Comparison of ENCODE assay signal across 38 mouse cellular contexts in genomic region chr4:98822478-98822877, GRCm38 (mm10). TPM values are rescaled to one million over a fixed set of nuclear protein-coding genes. Genes with fewer than 3 reads are reported as not detected.
"Had no signal": no experiment of that assay in that cellular context is flagged by ENCODE, and none has a peak within 500 bp of the region (broad histone marks: within the 10 kb centered on the region; RNA-seq: fewer than 3 reads in every experiment).

No protein-coding gene starts in this region.

- H3K4me1 ChIP-seq: liver, embryonic 12.5 days had no signal

- H3K4me2 ChIP-seq: heart, embryonic 11.5 days; heart, embryonic 13.5 days; heart, embryonic 15.5 days; hindbrain, embryonic 13.5 days; hindbrain, embryonic 15.5 days; limb, embryonic 13.5 days; limb, embryonic 15.5 days; liver, embryonic 12.5 days had no signal

- ATAC-seq: hindbrain, postnatal 0 days; intestine, embryonic 16.5 days; liver, embryonic 12.5 days had no signal

- H3K27me3 ChIP-seq: limb, embryonic 13.5 days; limb, embryonic 15.5 days had no signal

- H3K36me3 ChIP-seq: heart, embryonic 13.5 days; heart, embryonic 15.5 days; hindbrain, embryonic 13.5 days; hindbrain, embryonic 15.5 days; limb, embryonic 13.5 days; limb, embryonic 15.5 days; liver, embryonic 12.5 days had no signal

- H3K9me3 ChIP-seq: heart, embryonic 13.5 days; heart, embryonic 15.5 days; hindbrain, embryonic 13.5 days; hindbrain, embryonic 15.5 days; limb, embryonic 13.5 days; limb, embryonic 15.5 days; liver, embryonic 12.5 days had no signal

- H3K9ac ChIP-seq: heart, embryonic 13.5 days; heart, embryonic 15.5 days; hindbrain, embryonic 13.5 days; hindbrain, embryonic 15.5 days; limb, embryonic 13.5 days; limb, embryonic 15.5 days; liver, embryonic 12.5 days had no signal

- DNase-seq: gastrocnemius, postnatal 14 days; gastrocnemius, postnatal 36 days; heart, adult 11 months; heart, adult 2 months; heart, postnatal 14 days; heart, postnatal 36 days; kidney, adult 18-20 months; kidney, adult 8-10 months; kidney, postnatal 10 days; kidney, postnatal 25 days; kidney, postnatal 4 days; left cerebral cortex, postnatal 4 days had no signal

- H3K27ac ChIP-seq: heart, adult 2 months; heart, embryonic 13.5 days; heart, embryonic 15.5 days; hindbrain, embryonic 13.5 days; hindbrain, embryonic 15.5 days; hindbrain, postnatal 0 days; layer of hippocampus, adult 2 months; limb, embryonic 13.5 days; limb, embryonic 15.5 days; liver, embryonic 12.5 days had no signal

- H3K4me3 ChIP-seq: heart, adult 2 months; heart, embryonic 13.5 days; heart, embryonic 15.5 days; hindbrain, embryonic 13.5 days; hindbrain, embryonic 15.5 days; layer of hippocampus, adult 2 months; limb, embryonic 13.5 days; limb, embryonic 15.5 days; liver, embryonic 12.5 days had no signal

RNA-seq across cellular contexts. Expression of gene I0C0044D17Rik, which starts 1.2 kb away (rescaled TPM):
- total RNA-seq: gastrocnemius, adult 18-20 months; gastrocnemius, adult 8-10 months; gastrocnemius, postnatal 14 days; gastrocnemius, postnatal 36 days; heart, adult 2 months; heart, postnatal 14 days; heart, postnatal 36 days; hematopoietic stem cell, adult 5-6 weeks; hindbrain, postnatal 0 days; layer of hippocampus, adult 2 months; layer of hippocampus, postnatal 10 days; layer of hippocampus, postnatal 25 days; left cerebral cortex, adult 18-20 months; left cerebral cortex, adult 8-10 months; left cerebral cortex, postnatal 10 days; left cerebral cortex, postnatal 25 days; left cerebral cortex, postnatal 4 days; liver, adult 2 months had no signal
- polyA plus RNA-seq: heart, adult 2 months; heart, embryonic 11.5 days; heart, embryonic 13.5 days; heart, embryonic 15.5 days; heart, postnatal 0 days; hindbrain, embryonic 11.5 days; hindbrain, embryonic 13.5 days; hindbrain, embryonic 15.5 days; hindbrain, postnatal 0 days; intestine, embryonic 14.5 days; intestine, embryonic 16.5 days; kidney, embryonic 14.5 days; kidney, embryonic 16.5 days; limb, embryonic 13.5 days; limb, embryonic 15.5 days; liver, adult 2 months; liver, embryonic 12.5 days had no signal

RNA-seq across cellular contexts. Expression of gene Kank4, which starts 5.1 kb away (rescaled TPM):
- total RNA-seq: hematopoietic stem cell, adult 5-6 weeks; liver, adult 2 months had no signal
